Mouse (Mus musculus) bone marrow macrophage, adult 2 months (primary cell): ENCODE measurements at regions not wholly inside any gene's neighbourhood (a gene's known extent, or its start where the extent isn't known, plus 50 kb on each side); places are given as distances from the start of the nearest gene placed in this dataset.

ENCODE experiments used
- CTCF ChIP-seq: IDR thresholded peaks from 2 replicates; pipeline ENCODE4 v1.5.1; 2012; ENCODE audit warnings: low read depth, mild to moderate bottlenecking, low read length, moderate library complexity
- POLR2A ChIP-seq: IDR thresholded peaks from 2 replicates; pipeline ENCODE4 v1.6.1; 2012; ENCODE audit warnings: mild to moderate bottlenecking, low read depth, low read length, borderline replicate concordance

GRCm38 (mm10) chr10:44997184-44997905 lies 69.7 kb upstream of the Prep start:
- TF ChIP-seq POLR2A (no peak), CTCF (no peak)
